Mouse (Mus musculus) spleen, adult 2 months (tissue): ENCODE data around the gene Olfr750.

Source experiments
- CTCF ChIP-seq: fragments of 200-500 bp; IDR thresholded peaks from 2 replicates; pipeline ENCODE4 v1.5.1; 2011; ENCODE audit warnings: mild to moderate bottlenecking, inconsistent platforms; ENCODE audit not compliant: insufficient read depth, insufficient read length, insufficient replicate concordance; ENCODE audit errors: extremely low read depth
- POLR2A ChIP-seq: fragments of 200-500 bp; IDR thresholded peaks from 2 replicates; pipeline ENCODE4 v1.6.1; 2011; ENCODE audit warnings: low read depth, low read length, inconsistent platforms

GRCm38 (mm10) chr14:51085911-51086310 is 11.7 kb upstream of the Olfr750 start:
- TF ChIP-seq POLR2A (no peak), CTCF (no peak)
